Mouse (Mus musculus) lung, embryonic 15.5 days (tissue): ENCODE measurements around the gene AC134908.4. TPM values are rescaled to one million over a fixed set of nuclear protein-coding genes. Genes with fewer than 3 reads are reported as not detected.

Source experiments
- ATAC-seq: fragments of 200-750 bp; cut with Nextera tagmentation; 2 replicates; pipeline ENCODE4 v1.8.0; 2017; ENCODE audit warnings: moderate number of reproducible peaks, borderline replicate concordance; ENCODE audit not compliant: low FRiP score, low TSS enrichment; ENCODE audit errors: extremely low read depth
- H3K27ac ChIP-seq: fragments of 300-500 bp; sonication (generic); 2 replicates; pipeline ENCODE4 v1.5.1; 2015; ENCODE audit warnings: moderate library complexity, mild to moderate bottlenecking, inconsistent platforms
- H3K27me3 ChIP-seq: fragments of 300-500 bp; sonication (generic); 2 replicates; pipeline ENCODE4 v1.6.1; 2015; ENCODE audit warnings: inconsistent platforms
- H3K36me3 ChIP-seq: fragments of 300-500 bp; sonication (generic); 2 replicates; pipeline ENCODE4 v1.6.1; 2015; ENCODE audit warnings: inconsistent platforms
- H3K4me1 ChIP-seq: fragments of 300-500 bp; sonication (generic); 2 replicates; pipeline ENCODE4 v1.6.1; 2015; ENCODE audit warnings: inconsistent platforms
- H3K4me2 ChIP-seq: fragments of 300-500 bp; sonication (generic); 2 replicates; pipeline ENCODE4 v1.6.1; 2015; ENCODE audit warnings: inconsistent platforms, mild to moderate bottlenecking, moderate library complexity
- H3K4me3 ChIP-seq: fragments of 300-500 bp; sonication (generic); 2 replicates; pipeline ENCODE4 v1.5.1; 2015; ENCODE audit warnings: mild to moderate bottlenecking, inconsistent platforms
- H3K9ac ChIP-seq: fragments of 300-500 bp; sonication (generic); 2 replicates; pipeline ENCODE4 v1.6.1; 2015; ENCODE audit warnings: inconsistent platforms
- H3K9me3 ChIP-seq: fragments of 300-500 bp; sonication (generic); 2 replicates; pipeline ENCODE4 v1.6.1; 2016; ENCODE audit warnings: inconsistent platforms
- WGBS: fragments of 180-500 bp; shearing (Covaris S2); methylation state at CpG from one replicate; pipeline ENCODE4 v1.1.7; 2015; 5-methylcytosine and 5-hydroxymethylcytosine counted together
- polyA plus RNA-seq: library from polyadenylated mRNA; unstranded; fragments of >200 nt; fragmentation: Nextera tagmentation; extraction: Ambion mirVana; gene quantifications from 2 replicates; pipeline ENCODE4 v1.2.1, GENCODE M21; 2015

Gene AC134908.4
- polyA plus RNA-seq, 1 experiment from 2014 or later = 0.49 TPM

DNA sequence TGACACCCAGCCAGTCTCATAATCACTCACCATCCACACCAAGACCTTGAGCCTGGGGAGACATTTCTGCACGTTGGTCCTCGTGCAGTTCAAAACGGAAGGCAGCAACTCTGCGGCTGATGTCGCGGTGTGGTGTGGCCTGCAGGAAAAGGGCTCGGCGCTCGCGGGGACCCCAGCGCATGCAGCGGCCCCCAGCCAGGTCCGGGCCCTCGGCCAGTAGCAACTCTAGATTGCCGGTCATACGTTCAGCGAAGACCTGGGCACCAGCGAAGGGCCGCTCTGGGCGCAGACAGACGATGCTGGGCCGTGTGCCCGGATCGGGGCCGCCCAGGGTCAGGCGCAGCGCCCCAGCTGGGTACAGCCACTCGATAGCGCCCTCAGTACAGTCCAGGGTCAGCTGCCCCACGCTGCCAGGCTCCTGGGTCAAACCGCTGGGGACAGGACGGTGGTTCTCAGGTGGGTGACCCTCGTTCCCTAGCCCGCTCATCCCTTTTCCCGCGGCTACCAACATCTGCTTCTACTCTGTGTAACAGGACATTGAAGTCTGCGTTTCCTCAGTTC lies 832 bp upstream of the AC134908.4 start:
- no peaks in the 10 kb centered on the region for H3K9me3 ChIP-seq
- peak overlapping the region; percentile 82 for H3K4me3 ChIP-seq
- peaks cover 49% of the 10 kb centered on the region for H3K4me1 ChIP-seq
- peak overlapping the region; percentile 70 for H3K9ac ChIP-seq
- no peaks in the 10 kb centered on the region for H3K27me3 ChIP-seq
- H3K4me2 ChIP-seq = peak overlapping the region; percentile 97
- no peaks in the 10 kb centered on the region for H3K36me3 ChIP-seq
- 0 out of 2 replicates have a peak overlapping the region, but pooled peaks have one; percentile 42 for H3K27ac ChIP-seq
- ATAC-seq = no peak
- WGBS = 1% methylated on average over 37 of the region's 37 CpGs

DNA sequence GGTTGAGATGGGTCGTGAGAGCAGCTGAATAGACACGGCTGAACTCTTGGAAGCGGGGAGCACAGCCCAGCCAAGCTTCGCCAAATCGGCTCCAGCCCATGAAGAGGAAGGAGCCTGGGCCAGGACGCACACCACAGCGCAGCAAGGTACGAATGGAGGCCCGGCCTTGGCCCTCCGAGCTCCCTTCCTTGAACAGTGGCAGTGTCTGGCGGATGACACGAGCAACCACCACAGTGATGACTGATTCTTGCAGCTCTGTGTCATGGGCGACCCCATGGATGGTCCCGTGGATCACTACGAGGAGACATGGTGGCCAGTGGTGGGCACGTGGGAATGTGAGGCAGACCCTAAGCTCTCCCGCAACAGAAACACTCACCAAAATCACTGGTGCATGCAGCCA lies 461 bp downstream of the AC134908.4 start:
- Histone ChIP-seq H3K4me2 (peak overlapping the region; percentile 97), H3K9me3 (no peaks in the 10 kb centered on the region), H3K4me3 (0 out of 2 replicates have a peak overlapping the region, but pooled peaks have one; percentile 82), H3K27me3 (no peaks in the 10 kb centered on the region), H3K27ac (no peak overlapping the region), H3K36me3 (no peaks in the 10 kb centered on the region; the same call in 1 of the 2 replicates), H3K4me1 (peaks cover 58% of the 10 kb centered on the region), H3K9ac (no peak overlapping the region)
- 84% methylated on average over 17 of the region's 17 CpGs for WGBS
- ATAC-seq = no peak

DNA sequence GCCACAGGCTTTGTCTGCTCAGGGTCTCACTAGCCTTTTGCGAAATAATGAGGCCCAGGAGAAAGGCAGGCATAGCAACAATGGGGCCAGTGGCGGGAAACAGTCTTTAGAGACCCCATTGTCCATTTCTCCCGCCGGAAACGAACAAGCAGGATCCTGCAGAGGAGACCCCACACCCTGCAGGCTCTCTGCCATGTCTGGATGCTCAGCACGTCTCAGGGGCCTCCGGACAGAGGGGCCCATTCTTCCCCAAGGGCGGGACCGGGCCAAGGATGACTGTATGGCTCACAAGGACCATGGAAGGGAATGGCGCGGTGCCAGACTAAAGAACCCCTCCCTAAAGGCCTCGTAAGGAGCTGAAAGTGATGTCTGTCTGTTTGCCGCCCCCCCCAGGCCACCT lies 1.3 kb downstream of the AC134908.4 start:
- Histone ChIP-seq H3K4me2 (no peak overlapping the region), H3K27me3 (no peaks in the 10 kb centered on the region), H3K4me3 (no peak overlapping the region), H3K9ac (no peak overlapping the region), H3K4me1 (peaks cover 58% of the 10 kb centered on the region), H3K36me3 (peaks cover 8% of the 10 kb centered on the region), H3K9me3 (no peaks in the 10 kb centered on the region), H3K27ac (peak overlapping the region; percentile 99; the same call in 1 of the 2 replicates)
- 59% methylated on average over 13 of the region's 13 CpGs for WGBS
- ATAC-seq = no peak

DNA sequence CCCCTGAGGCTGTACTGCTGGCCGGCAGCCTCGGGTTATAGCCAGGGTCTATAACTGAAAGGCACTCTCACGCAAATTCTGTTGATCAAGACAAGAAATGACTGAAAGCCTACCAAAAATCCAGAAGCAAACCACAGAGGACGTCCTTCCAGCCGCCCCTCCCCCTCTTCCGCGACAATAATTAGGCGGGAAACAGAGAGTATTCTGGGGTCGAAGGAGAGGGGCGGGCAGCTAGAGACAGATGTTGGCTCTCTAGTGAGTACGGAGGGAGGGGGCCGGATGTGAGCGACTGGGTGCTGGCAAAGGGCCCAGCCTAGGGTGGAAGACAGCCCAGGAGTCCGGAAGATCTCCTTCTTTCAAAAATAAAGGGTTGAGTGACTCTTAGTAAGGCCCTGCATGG lies 2.8 kb downstream of the AC134908.4 start, which contains the start of gene Fam173a:
Fam173a (minus strand) TSS at position 287 of the 400 bp plus-strand sequence.
- Histone ChIP-seq H3K27me3 (no peaks in the 10 kb centered on the region), H3K36me3 (peaks cover 20% of the 10 kb centered on the region), H3K9ac (peak within 1 kb of the TSS; percentile 82), H3K27ac (peak within 1 kb of the TSS; percentile 99), H3K4me1 (peaks cover 57% of the 10 kb centered on the region), H3K4me2 (peak within 1 kb of the TSS; percentile 87), H3K4me3 (peak within 1 kb of the TSS; percentile 88), H3K9me3 (no peaks in the 10 kb centered on the region)
- ATAC-seq = peak; percentile 82
- 2% methylated on average over 14 of the region's 14 CpGs for WGBS

DNA sequence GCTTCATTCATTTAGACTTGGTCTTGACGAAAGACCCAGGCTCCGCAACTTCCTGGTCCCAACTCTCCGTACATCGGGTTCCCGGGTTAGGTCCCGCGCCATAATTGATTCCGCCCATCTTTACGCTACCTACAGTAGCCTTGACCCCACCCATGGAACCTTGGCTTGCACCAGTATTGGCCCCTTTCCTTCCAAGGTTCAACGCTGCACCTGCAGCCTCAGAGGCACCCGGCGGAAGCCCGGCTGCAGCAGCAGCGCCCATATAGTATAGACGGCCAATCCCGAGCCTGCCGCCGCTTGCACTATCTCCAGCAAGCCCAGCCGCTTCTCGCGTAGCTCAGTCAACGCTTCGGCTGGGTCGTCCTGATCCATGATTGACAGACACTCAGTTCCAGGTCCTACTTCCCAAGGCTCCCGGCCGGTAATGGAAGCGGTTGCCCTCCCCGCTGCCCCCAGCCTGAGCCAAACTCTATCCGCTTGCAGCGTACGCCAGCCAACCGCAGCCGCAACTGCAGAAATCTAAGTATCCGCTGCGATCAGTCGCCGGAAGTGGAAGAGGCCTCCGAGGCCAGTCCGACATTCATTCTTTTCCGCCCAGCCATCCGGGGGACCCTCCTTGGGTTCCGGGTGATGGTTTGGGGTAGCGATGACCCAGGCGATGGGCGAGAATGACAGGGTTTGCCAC lies 3.5 kb downstream of the AC134908.4 start:
- under 1% methylated on average over 45 of the region's 45 CpGs for WGBS
- H3K4me3 ChIP-seq = peak overlapping the region; percentile 88
- H3K27ac ChIP-seq = peak overlapping the region; percentile 99
- H3K4me2 ChIP-seq = peak overlapping the region; percentile 87
- peak overlapping the region; percentile 82 for H3K9ac ChIP-seq
- no peaks in the 10 kb centered on the region for H3K27me3 ChIP-seq
- H3K4me1 ChIP-seq = peaks cover 50% of the 10 kb centered on the region
- no peaks in the 10 kb centered on the region for H3K9me3 ChIP-seq
- peaks cover 20% of the 10 kb centered on the region for H3K36me3 ChIP-seq
- ATAC-seq = peak; percentile 66; the same call in 1 of the 2 replicates

DNA sequence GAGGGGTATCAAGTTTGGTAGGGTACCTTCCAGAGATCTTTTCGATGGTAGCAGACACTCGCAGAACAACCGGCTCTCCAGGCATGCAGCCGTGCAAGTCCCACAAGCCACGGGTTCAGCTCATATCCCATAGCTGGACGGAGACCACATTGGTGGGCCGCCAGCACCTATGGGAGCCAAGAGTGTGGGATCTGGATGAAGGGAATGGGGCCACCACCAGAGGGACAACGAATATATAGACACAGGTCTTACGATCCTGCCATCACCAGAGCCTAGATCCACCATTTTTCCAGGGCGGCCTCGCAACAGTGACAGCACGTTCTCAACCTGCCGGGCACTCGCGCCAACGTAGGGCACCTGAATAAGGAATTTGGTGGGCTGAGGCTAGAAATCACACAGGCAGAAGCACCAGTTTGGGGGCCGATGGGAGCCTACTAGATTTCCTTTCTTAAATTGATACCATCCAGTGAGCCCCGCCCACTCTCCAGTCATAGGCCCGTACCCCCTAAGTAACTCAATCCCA lies 4.1 kb downstream of the AC134908.4 start:
- ATAC-seq = peak; percentile 16; the same call in 1 of the 2 replicates
- Histone ChIP-seq H3K9ac (peak overlapping the region; percentile 82), H3K27me3 (no peaks in the 10 kb centered on the region), H3K9me3 (no peaks in the 10 kb centered on the region), H3K36me3 (peaks cover 20% of the 10 kb centered on the region), H3K27ac (peak overlapping the region; percentile 99), H3K4me2 (peak overlapping the region; percentile 87), H3K4me3 (peak overlapping the region; percentile 88), H3K4me1 (peaks cover 49% of the 10 kb centered on the region)
- 22% methylated on average over 19 of the region's 19 CpGs for WGBS

DNA sequence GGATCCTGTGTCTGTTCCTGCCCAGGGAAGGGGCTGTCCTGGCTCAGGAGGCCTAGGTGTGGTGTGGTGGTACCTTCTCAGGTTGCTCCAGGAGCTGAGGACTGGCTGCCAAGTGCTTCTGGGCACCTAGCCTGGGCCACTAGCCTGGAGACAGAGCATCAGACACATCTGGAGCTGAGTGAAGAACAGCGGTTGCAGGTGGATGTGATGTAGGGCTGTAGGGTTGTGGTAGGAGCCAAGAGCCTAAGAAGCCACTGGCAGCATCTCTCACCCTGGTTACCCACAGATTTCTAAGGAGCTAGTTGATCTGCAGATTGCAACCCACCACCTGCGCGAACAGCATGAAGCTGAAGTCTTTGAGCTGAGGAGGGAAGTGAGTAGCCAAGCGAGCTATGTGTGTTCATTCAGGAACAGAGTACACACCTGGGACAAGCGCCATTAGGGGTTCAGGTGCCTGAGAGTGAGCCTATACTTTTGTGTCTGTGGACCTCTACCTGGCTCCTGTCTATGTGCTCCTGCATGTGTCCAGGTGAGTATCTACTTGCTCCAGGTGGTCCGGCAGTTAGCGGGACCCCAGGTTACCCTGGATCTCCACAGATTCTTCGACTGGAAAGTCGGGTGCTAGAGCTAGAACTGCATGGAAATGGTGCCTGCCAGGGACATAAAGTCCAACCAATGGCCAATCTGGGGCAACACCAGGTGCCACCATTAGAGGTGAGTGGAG lies 8.5 kb downstream of the AC134908.4 start:
- Histone ChIP-seq H3K4me2 (no peak overlapping the region), H3K4me3 (no peak overlapping the region), H3K9me3 (no peaks in the 10 kb centered on the region), H3K4me1 (peaks cover 34% of the 10 kb centered on the region), H3K27me3 (no peaks in the 10 kb centered on the region), H3K9ac (no peak overlapping the region), H3K36me3 (peaks cover 34% of the 10 kb centered on the region), H3K27ac (no peak overlapping the region)
- WGBS = 88% methylated on average over 9 of the region's 9 CpGs
- ATAC-seq = no peak

DNA sequence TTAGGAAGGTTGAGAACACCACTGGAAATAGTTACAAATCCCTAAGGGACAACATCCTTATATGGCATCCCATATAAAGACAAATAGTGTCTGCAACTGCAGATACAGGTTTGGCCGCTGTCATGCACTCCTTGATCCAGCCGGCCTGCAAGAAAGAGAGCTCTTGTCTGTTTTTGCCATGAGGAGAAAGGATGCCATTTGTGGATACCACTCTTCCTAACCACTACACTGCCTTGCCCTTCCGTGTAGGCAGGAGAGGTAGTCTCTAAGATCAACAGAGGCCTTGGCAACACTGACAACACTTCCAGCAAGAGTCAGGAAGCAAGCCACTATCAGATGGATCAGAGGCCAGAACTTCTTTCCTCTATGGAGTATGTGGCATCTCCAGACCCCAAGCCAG lies 9.2 kb downstream of the AC134908.4 start, which contains the start of gene Ccdc78:
Ccdc78 (plus strand) TSS at position 301 of the 400 bp plus-strand sequence.
- H3K9ac ChIP-seq = peak within 1 kb of the TSS; percentile 73
- H3K27ac ChIP-seq = peak within 1 kb of the TSS; percentile 91
- H3K27me3 ChIP-seq = no peaks in the 10 kb centered on the region
- H3K36me3 ChIP-seq = peaks cover 41% of the 10 kb centered on the region
- peak within 1 kb of the TSS; percentile 78 for H3K4me3 ChIP-seq
- H3K4me2 ChIP-seq = peak within 1 kb of the TSS; percentile 80
- H3K9me3 ChIP-seq = no peaks in the 10 kb centered on the region
- no peak for ATAC-seq
- peaks cover 30% of the 10 kb centered on the region for H3K4me1 ChIP-seq
- 78% methylated on average over 3 of the region's 3 CpGs for WGBS

DNA sequence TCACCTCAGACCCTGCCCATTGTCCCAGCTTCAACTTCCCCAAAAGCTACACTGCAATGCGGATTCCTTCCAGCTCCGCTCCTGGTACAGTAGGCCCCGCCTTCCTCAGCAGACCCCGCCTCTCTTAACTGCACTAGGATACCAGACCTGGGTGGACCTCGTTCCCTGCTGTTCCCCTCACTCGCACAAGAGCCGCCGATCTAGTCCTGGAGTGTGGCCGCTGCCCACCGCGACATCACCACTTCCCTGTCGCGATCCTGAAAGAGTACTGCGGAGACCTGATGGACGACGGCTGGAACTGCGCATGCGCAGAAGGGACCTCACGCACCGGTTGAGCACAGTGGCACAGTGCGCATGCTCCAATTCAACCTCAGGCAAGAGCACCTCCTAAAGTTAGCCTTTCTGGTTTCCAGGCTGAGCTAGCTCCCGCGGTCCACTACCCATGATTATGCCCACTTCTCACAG lies 10.1 kb downstream of the AC134908.4 start, which contains the start of gene Haghl:
Haghl (minus strand) TSS at position 393 of the 465 bp plus-strand sequence.
- Histone ChIP-seq H3K36me3 (peaks cover 44% of the 10 kb centered on the region), H3K27ac (peak within 1 kb of the TSS; percentile 91), H3K4me1 (peaks cover 22% of the 10 kb centered on the region), H3K9ac (peak within 1 kb of the TSS; percentile 73), H3K4me3 (peak within 1 kb of the TSS; percentile 78), H3K27me3 (no peaks in the 10 kb centered on the region), H3K9me3 (no peaks in the 10 kb centered on the region), H3K4me2 (peak within 1 kb of the TSS; percentile 80)
- peak; percentile 84 for ATAC-seq
- WGBS = under 1% methylated on average over 23 of the region's 23 CpGs

DNA sequence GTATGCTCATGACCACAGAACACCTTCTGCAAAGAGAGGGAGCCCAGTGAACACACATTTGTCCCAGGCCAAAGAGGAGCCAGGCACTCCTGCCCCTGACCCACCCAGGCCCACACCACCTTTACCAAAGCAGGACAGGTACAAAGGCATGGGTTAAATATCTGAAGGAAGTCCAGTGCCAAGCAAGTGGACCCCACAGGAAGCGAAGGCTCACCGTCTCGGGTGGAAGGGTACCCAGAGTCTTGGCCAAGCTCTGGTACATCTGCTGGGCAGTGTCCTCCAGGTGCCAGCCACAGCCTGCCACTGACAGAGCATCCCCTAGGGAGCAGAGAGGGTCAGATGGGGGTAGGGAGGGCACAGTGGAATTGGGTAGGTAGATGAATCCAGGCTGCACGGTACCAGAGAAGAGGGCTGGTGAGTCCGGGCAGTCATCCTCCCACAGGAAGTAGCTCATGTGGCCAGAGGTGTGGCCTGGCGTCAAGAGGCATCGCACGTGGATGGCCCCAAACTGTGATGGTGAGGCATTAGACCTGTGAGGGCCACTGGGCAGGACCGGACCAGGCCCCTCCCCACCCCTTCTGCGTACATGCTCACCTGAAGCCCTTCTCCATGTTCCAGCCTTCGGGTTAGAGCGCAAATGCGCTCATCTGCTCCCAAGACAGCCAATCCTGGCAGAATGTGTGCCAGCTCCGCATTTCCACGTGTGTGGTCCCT lies 11.4 kb downstream of the AC134908.4 start:
- WGBS = 65% methylated on average over 15 of the region's 15 CpGs
- H3K4me3 ChIP-seq = peak overlapping the region; percentile 78
- H3K4me2 ChIP-seq = peak overlapping the region; percentile 80
- ATAC-seq = no peak
- H3K9me3 ChIP-seq = no peaks in the 10 kb centered on the region
- H3K9ac ChIP-seq = 0 out of 2 replicates have a peak overlapping the region, but pooled peaks have one; percentile 73
- no peaks in the 10 kb centered on the region for H3K27me3 ChIP-seq
- peaks cover 22% of the 10 kb centered on the region for H3K4me1 ChIP-seq
- no peak overlapping the region for H3K27ac ChIP-seq
- H3K36me3 ChIP-seq = peaks cover 41% of the 10 kb centered on the region

DNA sequence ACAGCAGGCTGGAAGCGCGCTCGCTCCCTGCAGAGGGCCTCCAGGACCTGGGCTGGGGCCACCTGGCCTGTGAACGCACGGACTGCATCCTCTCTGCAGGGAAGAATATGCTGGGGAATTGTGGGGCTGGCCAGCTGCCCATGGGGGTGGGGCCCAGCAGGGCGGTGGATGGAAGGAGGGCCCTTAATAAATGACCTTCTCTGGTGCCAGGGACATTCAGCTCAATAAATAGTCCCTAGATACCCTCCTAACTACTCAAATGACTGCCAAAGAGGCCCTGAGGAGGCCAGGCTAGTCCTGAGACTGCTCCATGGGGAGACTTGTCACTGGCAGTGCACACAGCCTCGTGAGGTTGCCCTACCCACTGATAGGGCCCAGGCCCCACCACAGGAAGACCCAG lies 12.4 kb downstream of the AC134908.4 start:
- peaks cover 22% of the 10 kb centered on the region for H3K4me1 ChIP-seq
- no peak for ATAC-seq
- 67% methylated on average over 7 of the region's 7 CpGs for WGBS
- peaks cover 39% of the 10 kb centered on the region for H3K36me3 ChIP-seq
- no peaks in the 10 kb centered on the region for H3K9me3 ChIP-seq
- H3K27me3 ChIP-seq = no peaks in the 10 kb centered on the region
- H3K27ac ChIP-seq = no peak overlapping the region
- H3K4me2 ChIP-seq = no peak overlapping the region
- H3K9ac ChIP-seq = no peak overlapping the region
- no peak overlapping the region for H3K4me3 ChIP-seq
